Mouse (Mus musculus) ES-CJ7 (cell line): Measurements from ENCODE around the gene Gm17332.
A peak's percentile ranks its signal among the peaks of the same experiment; 100 is the strongest.
"Not testable (repeated sequence)": the region's sequence is repeated elsewhere in the genome, so short reads cannot be mapped to it uniquely, and the experiment has no call there.

Experiments
- DNase-seq: peaks from one replicate; pipeline ENCODE4 v3.0.0; 2011; ENCODE audit warnings: low read depth, low spot score

Gene Gm17332

GRCm38 (mm10) chr11:31182362-31182761 lies at the start of gene Gm17332:
Gm17332 (minus strand) TSS chr11:31182462.
- DNase-seq: no peak

- no peak for DNase-seq
These were observed 47.7 kb upstream of the Gm17332 start for GRCm38 (mm10) chr11:31229966-31230365.

GRCm38 (mm10) chr11:31225359-31225758 lies 43.1 kb upstream of the Gm17332 start:
- no peak for DNase-seq

GRCm38 (mm10) chr11:31218009-31218408 lies 35.7 kb upstream of the Gm17332 start:
- DNase-seq: no peak

GRCm38 (mm10) chr11:31195621-31196363 lies 13.5 kb upstream of the Gm17332 start:
- DNase-seq: no peak

- no peak for DNase-seq
These were observed 12.5 kb upstream of the Gm17332 start for GRCm38 (mm10) chr11:31194761-31195160.

- no peak for DNase-seq
These were observed 12.1 kb downstream of the Gm17332 start for GRCm38 (mm10) chr11:31170052-31170646.

- DNase-seq: peak; percentile 42
These were observed 12.9 kb downstream of the Gm17332 start for GRCm38 (mm10) chr11:31169161-31170051.

- no peak for DNase-seq
These were observed 13.5 kb downstream of the Gm17332 start for GRCm38 (mm10) chr11:31168831-31169160.

- DNase-seq: no peak
These were observed 25.2 kb downstream of the Gm17332 start for GRCm38 (mm10) chr11:31157021-31157420.

GRCm38 (mm10) chr11:31138394-31138793 lies 43.9 kb downstream of the Gm17332 start:
- not testable (repeated sequence) for DNase-seq

- not testable (repeated sequence) for DNase-seq
These were observed 47.4 kb downstream of the Gm17332 start for GRCm38 (mm10) chr11:31134824-31135223.

- DNase-seq: peak; percentile 78
These were observed 48.5 kb downstream of the Gm17332 start for GRCm38 (mm10) chr11:31133726-31134125.
